Mouse (Mus musculus): Measurements from ENCODE around the gene Il17f.
"Not testable (repeated sequence)": the region's sequence is repeated elsewhere in the genome, so short reads cannot be mapped to it uniquely, and the experiment has no call there.

Il17f gene

DNA sequence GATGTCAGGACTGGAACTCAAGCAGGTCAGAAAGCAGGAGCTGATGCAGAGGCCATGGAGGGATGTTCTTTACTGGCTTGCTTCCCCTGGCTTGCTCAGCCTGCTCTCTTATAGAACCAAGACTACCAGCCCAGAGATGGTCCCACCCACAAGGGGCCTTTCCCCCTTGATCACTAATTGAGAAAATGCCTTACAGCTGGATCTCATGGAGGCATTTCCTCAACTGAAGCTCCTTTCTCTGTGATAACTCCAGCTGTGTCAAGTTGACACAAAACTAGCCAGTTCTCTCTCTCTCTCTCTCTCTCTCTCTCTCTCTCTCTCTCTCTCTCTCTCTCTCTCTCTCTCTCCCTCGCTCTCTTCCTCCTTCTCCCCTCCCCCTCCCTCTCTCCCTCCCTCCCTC is at the start of gene Il17f:
Il17f (minus strand) TSS at position 101 of the 400 bp plus-strand sequence.
- not testable (repeated sequence) for DNase-seq

DNA sequence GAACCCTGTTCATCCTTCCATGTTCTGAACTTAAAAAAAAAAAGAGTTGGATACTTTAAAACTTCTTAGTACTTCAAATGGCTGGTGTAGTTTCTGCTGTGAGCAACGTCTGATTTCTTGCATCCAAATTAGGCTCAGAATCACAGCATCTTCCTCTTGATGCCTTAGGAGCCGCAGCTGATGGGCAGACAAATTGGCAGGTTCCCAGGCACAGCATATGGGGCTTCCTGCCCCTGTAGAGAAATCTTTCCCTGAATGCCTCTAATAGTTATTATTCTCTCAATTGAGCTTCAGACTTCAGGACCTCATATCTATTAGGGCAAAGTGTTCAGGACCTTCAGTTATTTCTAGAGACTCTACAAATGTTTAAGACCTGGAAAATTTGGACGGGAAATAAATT is 49.5 kb upstream of the Il17f start:
- DNase-seq: no peak

DNA sequence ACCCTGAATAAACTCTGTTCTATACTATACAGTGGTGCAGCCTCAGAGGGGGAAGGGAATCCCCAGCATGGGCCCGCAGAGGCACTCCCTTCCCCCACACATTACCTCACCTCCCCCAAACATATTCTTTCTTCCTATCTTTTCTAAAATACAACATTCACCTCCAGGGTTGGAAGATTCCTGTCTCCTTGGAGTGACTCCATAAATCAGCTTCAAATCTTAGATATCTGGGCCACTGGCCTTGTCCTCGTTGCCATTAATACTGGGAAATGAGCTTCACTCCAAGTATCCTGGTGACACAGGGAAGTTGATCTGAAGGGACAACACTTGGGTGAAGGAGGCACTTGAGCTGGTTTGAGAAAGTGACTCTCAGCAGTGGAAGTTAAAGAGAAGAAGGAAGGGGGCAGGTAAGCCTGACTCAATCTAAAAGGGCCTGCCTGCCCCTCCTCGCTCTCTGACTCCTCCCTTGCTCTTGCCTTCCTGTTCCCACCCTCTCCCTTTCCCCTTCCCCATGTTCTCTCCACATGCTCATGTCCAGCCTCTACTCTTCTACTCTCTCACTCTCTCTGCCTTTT is 46.2 kb upstream of the Il17f start:
- peak; percentile 6 for DNase-seq

DNA sequence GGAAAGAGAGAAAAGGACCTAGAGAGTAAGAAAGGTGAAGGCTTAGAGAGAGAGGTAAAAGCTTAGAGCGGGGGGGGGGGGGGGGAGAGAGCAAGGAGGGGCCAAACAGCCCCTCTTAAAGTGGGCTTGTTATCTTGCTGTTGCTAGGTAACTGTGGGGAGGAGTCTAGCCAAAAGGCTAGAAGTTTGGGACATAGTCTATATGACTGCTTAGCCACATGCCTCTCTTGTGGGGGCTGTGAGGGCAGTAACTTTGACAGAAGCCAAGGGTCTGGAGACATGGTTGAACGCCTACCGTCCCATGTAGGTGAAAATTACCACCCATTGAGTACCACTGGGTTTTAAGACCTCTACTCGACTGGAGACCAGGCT is 42.7 kb upstream of the Il17f start:
- peak; percentile 42 for DNase-seq

DNA sequence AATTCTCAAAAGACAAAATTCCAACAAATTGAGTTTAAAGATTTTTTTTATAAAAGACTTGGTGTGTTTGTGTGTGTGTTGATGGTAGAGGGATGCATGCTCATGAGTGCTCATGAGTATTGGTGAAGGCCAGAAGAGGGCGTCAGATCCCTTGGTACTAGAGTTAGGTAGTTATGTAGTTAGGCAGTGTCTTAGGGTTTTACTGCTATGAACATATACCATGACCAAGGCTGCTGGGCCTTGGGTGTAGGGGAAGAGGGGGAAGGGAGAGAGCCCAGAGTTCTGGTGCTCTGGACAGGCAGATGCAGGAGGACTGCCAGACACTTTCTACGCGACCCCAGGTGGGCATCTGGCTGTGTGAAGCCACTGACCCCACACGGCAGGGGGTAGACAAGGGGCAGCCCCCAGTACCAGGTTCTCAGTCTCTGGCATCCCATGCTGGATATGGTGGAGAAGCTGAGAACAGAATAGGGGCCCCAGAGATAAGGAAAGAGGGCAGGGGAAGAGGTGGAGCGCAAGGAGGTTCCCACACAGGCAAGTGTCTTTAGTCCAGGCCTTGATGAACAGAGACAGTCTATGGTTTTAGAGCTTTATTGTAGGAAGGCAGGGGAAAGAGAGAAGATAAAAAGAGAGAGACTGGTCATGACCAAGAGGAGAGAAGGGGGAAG is 42.2 kb upstream of the Il17f start:
- DNase-seq: peak; percentile 73

GRCm38 (mm10) chr1:20830546-20830945 is 40.1 kb upstream of the Il17f start:
- DNase-seq: peak; percentile 25

DNA sequence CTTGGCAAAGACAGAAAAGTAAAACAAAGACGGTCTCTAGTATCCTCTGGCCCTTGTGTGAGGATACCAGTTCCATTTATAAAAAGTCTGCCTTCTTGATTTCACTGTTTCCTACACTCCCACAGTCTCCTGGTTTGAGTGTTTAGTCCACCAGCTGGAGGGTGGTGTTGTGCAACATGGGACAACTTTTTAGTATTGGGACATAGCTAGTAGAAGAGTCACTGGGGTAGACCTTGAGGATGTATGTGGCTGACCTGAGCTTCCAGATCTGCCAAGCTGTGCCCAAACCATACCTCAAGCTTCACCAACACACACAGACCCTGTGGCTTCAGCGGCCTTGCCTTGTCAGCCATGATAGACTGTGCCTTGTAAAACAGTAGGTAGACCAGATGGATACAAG is 37.6 kb upstream of the Il17f start:
- peak; percentile 24 for DNase-seq

DNA sequence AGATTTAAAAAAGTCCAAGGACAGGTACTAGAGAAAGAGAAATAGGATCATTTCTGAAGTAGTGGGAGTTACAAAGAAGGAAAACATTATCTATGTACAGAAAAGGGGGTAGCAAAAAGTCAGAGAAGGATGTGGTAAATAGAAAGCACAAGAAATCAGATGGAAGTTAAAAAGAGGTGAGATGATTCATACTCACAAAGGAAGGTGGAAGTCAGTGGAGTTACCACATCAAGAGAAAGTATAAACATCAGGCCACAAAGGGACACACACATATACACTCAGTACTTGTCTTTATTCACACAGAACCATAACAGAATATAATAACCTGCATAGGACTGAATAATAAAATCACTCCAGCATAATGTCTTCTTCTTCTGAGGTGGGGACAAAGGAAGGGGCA is 34.6 kb upstream of the Il17f start:
- DNase-seq: no peak

- no peak for DNase-seq
Measured at GRCm38 (mm10) chr1:20823906-20824305, 33.5 kb upstream of the Il17f start.

DNA sequence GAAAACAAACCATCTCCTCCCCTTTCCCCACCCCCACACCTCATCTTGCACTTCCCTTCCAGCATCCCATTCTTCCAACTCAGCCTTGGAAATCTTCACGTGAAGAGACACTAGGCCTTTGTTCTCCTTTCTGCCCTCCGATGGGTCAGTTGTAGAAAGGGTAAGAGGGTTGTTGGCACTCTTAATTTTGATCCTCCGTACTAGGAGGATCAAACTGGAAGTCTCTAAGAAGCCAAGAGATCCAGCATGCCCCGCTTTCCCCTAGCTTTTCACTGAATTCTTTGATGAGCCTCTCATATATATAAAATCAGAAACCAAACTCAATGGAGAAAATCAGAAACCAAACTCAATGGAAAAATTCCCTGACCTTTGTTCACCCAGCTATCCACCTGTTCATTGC is 33.1 kb upstream of the Il17f start:
- DNase-seq: no peak

DNA sequence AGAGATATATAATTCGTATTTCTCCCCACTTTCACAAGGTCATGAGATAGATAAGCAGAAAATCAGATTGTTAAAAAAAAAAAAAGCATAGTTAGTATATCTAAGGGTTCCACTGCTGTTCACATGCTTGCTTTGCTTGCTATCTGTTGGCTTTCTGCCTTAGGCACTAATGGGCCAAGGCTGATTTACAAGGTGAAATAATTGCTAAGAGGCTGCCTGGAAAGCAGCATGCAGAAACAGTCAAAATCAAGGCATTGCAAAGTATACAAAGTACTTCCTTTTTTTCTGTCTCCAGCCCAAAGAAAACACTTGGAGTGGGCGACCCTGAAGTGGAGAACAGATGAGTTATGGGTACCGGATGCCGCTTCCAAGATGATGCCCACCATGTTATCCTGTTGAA is 30.5 kb upstream of the Il17f start:
- DNase-seq: peak; percentile 69

- peak; percentile 100 for DNase-seq
Measured at GRCm38 (mm10) chr1:20819771-20820605, 29.6 kb upstream of the Il17f start, which contains the start of gene Mcm3. Mcm3 (minus strand) TSS chr1:20820312.

DNA sequence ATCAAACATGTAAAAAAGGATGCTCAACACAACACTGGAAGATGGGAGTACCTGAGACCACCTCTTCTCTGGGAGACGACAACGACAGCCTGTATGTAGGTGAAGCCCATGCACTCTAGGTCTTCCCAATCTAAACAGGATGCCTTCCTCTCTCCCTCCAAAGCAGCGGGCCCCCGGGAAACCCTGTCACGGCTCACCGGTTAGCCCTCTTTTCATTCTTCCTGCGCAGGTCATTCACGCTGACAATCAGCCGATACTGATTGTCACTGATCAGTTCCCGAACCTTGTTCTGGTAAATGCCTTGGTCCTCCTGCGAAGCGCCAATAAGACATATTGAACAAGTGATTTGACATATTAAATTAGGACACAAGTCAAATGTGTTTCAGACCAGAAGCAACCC is 27.2 kb upstream of the Il17f start:
- no peak for DNase-seq

DNA sequence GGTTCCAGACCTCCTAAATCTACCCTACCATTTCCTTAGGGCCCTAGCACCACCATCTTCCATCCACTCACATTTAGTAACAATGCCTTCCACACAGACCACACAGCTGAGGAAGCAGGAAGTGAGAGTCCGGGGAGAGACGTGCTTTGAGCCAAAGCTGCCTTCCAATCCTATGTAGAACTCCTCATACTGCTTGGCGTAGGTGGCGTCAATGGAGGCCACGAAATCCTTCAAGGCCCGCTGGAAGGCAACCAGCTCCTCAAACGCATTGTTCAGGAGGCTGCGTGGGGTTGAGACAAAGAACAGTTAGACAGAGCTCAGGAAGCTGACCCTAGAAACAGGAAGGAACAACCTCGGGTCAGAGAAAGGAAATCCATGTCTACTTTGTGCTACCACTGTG is 26.8 kb upstream of the Il17f start:
- peak; percentile 87 for DNase-seq

- peak; percentile 74 for DNase-seq
Measured at GRCm38 (mm10) chr1:20814521-20814920, 24.1 kb upstream of the Il17f start.

DNA sequence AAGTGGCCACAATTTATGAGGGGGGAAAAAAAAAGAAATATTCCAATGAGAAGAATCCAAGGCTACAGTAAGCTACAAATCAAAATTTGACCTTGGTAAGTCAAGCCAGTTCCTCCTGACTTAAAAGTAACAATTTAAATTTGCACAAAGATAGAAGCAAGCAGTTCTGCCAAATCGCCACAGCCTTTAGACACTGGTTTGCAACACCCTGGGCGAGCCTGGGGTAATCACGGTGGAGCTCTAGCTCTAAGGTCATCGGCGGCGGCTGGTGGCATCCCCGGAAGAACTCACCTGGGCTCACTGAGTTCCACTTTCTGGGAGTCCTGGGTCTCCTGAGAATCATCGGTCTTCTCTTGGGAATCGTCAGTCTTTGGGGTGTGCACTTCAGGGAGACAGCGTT is 14.1 kb upstream of the Il17f start:
- no peak for DNase-seq

DNA sequence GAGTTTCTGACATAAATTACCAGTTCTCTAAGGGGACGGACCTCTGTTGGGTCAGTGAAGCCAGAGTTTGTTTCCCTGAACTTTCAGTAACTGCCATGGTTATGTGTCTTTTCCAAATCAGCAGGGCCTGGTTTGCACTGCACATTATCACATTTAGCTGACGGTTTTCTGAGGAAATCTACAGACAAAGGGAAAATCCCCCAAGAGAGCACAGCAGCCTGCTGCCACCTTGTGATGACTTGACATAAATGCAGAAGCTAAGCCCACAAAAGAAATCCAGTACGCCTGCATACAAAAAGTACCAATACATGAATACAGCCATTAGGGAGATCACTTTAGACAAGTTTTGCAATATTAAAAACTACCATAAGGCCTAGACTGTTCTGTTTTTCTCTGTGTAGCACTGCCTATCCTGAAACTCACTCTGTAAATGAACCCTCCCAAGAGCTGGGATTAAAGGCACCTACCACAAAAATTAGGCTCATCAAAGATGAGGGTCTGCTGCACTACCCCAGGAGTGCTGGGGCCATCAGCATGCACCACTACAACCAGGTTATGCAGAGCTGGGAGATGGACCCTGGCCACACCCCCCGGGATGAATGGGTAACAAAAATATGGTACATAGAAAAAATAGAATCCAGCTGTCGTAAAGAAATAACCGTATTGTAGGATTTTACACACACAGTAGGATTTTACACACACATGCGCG is 11.4 kb upstream of the Il17f start:
- DNase-seq: peak; percentile 14

GRCm38 (mm10) chr1:20801275-20801674 is 10.9 kb upstream of the Il17f start:
- no peak for DNase-seq

DNA sequence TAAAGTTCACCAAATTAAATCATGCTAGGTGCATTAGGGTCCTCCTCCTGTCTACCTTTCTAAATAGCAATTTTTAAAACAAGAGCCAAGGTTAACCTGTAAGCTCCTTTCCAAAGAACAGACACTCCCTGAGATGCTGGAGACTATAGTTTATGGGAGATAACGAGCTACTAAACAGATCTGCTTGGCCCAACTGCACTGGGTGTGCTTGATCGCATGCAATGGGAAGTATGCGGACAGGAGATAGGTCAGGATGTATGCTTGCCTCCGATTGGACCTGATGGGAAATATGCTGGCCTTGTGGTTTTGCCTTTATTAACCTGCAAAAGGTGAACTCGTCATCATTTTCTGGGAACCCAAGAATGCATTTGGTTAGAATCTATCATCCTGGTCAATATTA is 4.8 kb upstream of the Il17f start:
- no peak for DNase-seq

- no peak for DNase-seq
Measured at GRCm38 (mm10) chr1:20794760-20795159, 4.3 kb upstream of the Il17f start.

GRCm38 (mm10) chr1:20791414-20791813 is 997 bp upstream of the Il17f start:
- DNase-seq: no peak

GRCm38 (mm10) chr1:20788419-20788818 is 2.0 kb downstream of the Il17f start:
- no peak for DNase-seq

DNA sequence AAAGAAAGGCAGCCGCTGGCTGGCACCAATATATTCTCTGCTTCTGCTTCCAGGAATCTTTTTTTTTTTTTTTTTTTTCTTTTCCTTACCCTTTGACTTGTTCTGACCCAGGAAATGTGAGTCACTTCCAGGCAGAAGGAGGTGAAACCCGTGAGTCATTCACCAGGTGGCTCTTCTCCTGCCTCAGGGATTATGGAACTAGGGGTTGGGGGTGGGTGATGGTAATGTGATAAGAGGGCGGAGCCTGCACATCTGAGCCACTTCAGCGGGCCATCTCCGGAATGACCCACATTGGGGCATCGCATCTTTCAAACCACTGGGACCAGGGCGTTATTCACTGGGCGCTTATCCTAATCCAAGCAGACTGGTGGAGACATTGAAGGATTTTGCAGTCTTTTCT is 3.4 kb downstream of the Il17f start:
- peak; percentile 48 for DNase-seq
